Mouse (Mus musculus) MEL (cell line): Measurements from ENCODE around the gene Sox5.

Experiments used
- CTCF ChIP-seq, 3 experiments: IDR thresholded peaks in 2 of 3; conservative IDR thresholded peaks in 1 of 3; 2 replicates each; pipeline ENCODE4 v1.5.1; 2011 to 2012; ENCODE audit warnings: low read length in 3 of 3, low read depth in 2 of 3, mild to moderate bottlenecking in 2 of 3, improper control_type of control experiment in 1 of 3, inconsistent platforms in 1 of 3, mixed read lengths in 1 of 3, moderate library complexity in 1 of 3; ENCODE audit not compliant: control insufficient read depth in 1 of 3, insufficient read depth in 1 of 3, poor library complexity in 1 of 3, severe bottlenecking in 1 of 3
- ZMIZ1 ChIP-seq: IDR thresholded peaks from 2 replicates; pipeline ENCODE4 v1.6.1; 2012; ENCODE audit warnings: low read depth, mild to moderate bottlenecking, inconsistent platforms, low read length, improper control_type of control experiment, moderate library complexity

GRCm38 (mm10) chr6:143862611-143863110 lies 919.1 kb downstream of the Sox5 start:
- TF ChIP-seq CTCF (IDR thresholded peaks at IDR 0.05 in 2 of 3, conservative IDR thresholded peaks at IDR 0.05 in 1 of 3; ENCODE audit: control insufficient read depth in 1 of 3, insufficient read depth in 1 of 3, low read depth in 2 of 3, low read length in 3 of 3, poor library complexity in 1 of 3, severe bottlenecking in 1 of 3) (no peak), ZMIZ1 (no peak)
